Mouse (Mus musculus) layer of hippocampus, postnatal 14 days (tissue): Measurements from ENCODE around the gene Mastl. TPM values are rescaled to one million over a fixed set of nuclear protein-coding genes. Genes with fewer than 3 reads are reported as not detected.
A peak's percentile ranks its signal among the peaks of the same experiment; 100 is the strongest.

ENCODE experiments used
- DNase-seq, 2 experiments: peaks; one replicate each; pipeline ENCODE4 v3.0.0; 2021 to 2022; ENCODE audit warnings: low spot score in 2 of 2, mixed read lengths in 1 of 2
- long read RNA-seq, 2 experiments: library from polyadenylated mRNA; stranded (forward); transcript quantifications; one replicate each; pipeline ENCODE4 v2.0.0; 2021
- total RNA-seq, 2 experiments: library from RNA; stranded (reverse); gene quantifications; 2 replicates each; pipeline ENCODE4 v1.2.3; 2021

Gene Mastl
- 1 to 10 TPM; 1.3 to 1.7 TPM for total RNA-seq
- long read RNA-seq, experiment 1: 0 reads
- long read RNA-seq, experiment 2, partial matches to known transcripts: 0 of 1 reads
- long read RNA-seq, experiment 2, other reads (novel, unspliced or antisense): 1 of 1 reads

DNA sequence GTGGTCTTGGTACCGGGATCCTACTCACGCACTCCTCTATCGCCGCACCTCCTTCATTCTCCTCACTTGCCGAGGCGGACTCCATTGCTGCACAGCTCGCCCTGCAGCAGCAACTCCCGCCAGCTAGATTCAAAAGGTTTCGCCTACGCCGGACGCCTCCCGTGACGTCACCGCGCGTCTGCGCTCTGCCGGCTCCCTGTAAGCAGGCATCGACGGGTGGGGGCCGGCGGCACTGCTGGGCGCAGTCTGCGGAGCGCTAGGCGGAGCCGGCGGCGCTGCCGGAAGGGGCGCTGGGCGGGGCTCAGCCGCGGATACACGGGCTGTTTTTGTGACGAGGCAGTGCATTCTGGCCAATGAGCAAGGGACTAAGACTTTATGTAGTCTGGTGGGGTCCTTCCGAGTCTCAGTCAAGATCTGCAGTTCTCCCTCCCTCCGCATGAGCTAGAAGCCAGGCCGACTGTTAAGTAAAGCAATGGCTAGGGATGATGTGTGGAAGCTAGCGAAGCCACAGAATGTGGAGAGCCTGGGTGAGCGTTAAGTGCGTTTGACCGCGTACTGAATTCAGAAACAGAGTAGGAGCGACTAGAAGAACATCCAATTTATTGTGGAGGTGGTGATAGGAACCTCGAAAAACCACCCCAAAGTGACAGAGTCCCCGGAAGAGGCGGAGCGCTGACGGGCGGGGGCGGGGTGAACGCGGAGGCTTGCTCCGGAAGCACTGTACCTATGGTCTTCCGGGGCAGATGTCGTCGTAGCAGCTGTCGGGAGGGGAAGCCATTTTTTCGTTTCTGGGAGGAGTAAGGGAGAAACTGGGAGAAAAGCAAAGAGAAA, at the start of gene Mastl, which contains the start of gene Yme1l1:
Mastl (minus strand) TSS at position 248 of the 831 bp plus-strand sequence.
Yme1l1 (plus strand) TSS at position 593 of the 831 bp plus-strand sequence.
- peak; percentile 96 to 98 for DNase-seq

GRCm38 (mm10) chr2:23202900-23203670, 47.3 kb upstream of the Mastl start:
- no peak for DNase-seq

- DNase-seq: no peak
Observed at GRCm38 (mm10) chr2:23201034-23201433, 45.2 kb upstream of the Mastl start.

- DNase-seq: peak in 1 of 2 experiments; percentile 42
Observed at GRCm38 (mm10) chr2:23194366-23194765, 38.5 kb upstream of the Mastl start.

GRCm38 (mm10) chr2:23172305-23172704, 16.5 kb upstream of the Mastl start:
- no peak for DNase-seq

- DNase-seq: no peak
Observed at GRCm38 (mm10) chr2:23156608-23157081, 821 bp upstream of the Mastl start.

- no peak for DNase-seq
Observed at GRCm38 (mm10) chr2:23155199-23155621, 614 bp downstream of the Mastl start.

- DNase-seq: no peak
Observed at GRCm38 (mm10) chr2:23119573-23119972, 36.3 kb downstream of the Mastl start.

GRCm38 (mm10) chr2:23102266-23102665, 53.6 kb downstream of the Mastl start:
- no peak for DNase-seq

DNA sequence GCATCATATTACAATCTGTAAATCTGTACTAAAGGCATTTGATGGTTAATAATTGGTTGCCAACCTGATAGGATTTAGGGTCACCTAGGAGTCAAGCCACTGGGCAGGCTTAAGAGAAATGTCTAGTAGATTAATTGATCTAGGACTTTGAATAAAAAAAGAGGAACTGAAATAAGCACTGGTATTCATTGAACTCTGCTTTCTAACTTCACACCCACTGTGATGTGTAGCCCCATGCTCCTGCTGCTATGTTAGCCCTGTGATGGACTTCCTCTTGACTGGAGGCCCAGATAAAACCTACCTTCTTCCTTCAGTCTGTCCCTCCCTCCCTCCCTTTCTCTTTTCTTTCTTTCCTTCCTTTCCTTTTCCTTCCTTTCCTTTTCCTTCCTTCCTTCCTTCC, 58.8 kb downstream of the Mastl start:
- no peak for DNase-seq

DNA sequence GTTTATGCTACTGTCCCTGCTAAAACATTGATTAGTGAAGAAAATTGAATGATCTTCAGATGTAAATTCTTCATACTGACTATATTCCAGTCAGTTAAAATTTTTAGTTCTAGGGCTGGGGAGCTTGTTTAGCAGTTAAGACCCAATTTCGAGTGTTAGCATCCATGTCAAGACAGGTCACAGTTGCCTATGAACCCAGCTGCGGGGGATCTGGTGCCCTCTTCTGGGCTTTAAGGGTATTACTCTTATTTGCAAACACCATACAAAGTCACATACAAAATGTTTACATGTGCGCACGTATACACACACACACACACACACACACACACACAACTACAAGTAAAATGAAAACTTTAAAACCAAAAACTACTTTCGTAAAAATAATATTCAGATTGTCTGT, 63.6 kb downstream of the Mastl start:
- DNase-seq: peak in 1 of 2 experiments; percentile 15

DNA sequence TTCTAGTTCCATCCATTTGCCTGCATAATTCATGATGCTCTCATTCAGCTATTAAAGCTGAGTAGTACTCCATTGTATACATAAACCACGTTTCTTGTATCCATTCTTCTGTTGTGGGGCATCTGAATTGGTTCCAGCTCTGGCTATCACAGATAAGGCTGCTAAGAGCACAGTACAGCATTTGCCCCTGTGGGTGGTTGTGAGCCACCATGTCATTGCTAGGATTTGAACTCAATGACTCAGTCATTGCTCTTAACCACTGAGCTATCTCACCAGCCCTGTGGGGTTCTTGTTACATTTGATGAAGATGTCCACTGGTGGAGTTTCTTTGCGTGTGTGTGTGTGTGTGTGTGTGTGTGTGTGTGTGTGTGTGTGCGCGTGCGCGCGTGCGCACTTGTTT, 71.3 kb downstream of the Mastl start:
- no peak for DNase-seq

- DNase-seq: no peak
Observed at GRCm38 (mm10) chr2:23078588-23078987, 77.2 kb downstream of the Mastl start.

DNA sequence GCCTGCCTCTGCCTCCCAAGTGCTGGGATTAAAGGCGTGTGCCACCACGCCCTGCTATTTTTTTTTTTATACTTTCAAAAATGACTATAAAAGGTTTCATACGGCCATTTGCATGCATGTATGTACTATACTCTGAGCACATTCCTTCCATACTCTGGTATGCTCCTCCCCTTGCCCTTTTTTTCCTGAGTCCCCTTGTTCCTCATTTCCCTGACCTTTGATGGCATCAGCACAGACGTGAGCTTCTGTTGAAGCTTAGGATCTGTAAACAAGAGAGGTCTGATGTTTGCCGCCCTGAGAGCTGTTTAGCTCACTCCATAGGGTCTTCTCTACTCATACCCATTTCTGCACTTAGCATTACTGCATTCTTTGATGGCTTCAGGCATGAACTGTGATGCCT, 78.1 kb downstream of the Mastl start:
- DNase-seq: no peak

GRCm38 (mm10) chr2:23076783-23077182, 79.0 kb downstream of the Mastl start:
- no peak for DNase-seq

GRCm38 (mm10) chr2:23075846-23076245, 80.0 kb downstream of the Mastl start:
- DNase-seq: no peak

DNA sequence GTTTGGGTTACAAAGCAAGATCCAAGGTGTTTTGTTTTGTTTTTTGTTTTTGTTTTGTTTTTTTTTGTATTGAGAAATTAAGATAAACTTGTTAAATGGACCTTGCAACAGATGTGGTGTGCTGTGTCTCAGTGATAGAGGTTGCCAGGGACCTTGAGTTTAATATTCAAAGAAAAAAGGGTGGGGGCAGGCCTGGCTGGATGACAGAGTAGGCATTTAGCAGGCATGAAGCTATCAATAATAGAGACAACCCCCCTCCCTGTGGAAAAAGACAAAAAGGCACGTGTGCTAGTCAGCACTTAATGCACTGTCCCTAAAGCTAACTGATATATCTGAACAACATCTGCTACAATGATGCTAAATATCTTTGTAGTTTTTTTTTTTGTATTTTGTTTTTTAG, 84.4 kb downstream of the Mastl start:
- DNase-seq: no peak

GRCm38 (mm10) chr2:23070491-23070890, 85.3 kb downstream of the Mastl start:
- no peak for DNase-seq

GRCm38 (mm10) chr2:23068894-23069744, 86.7 kb downstream of the Mastl start:
- DNase-seq: peak; percentile 93 to 96

- no peak for DNase-seq
Observed at GRCm38 (mm10) chr2:23068370-23068737, 87.5 kb downstream of the Mastl start.
